Mouse (Mus musculus) hematopoietic stem cell, adult 5-6 weeks (primary cell): ENCODE results near the gene Pifo. TPM values are rescaled to one million over a fixed set of nuclear protein-coding genes. Genes with fewer than 3 reads are reported as not detected.
"Not testable (repeated sequence)": the region's sequence is repeated elsewhere in the genome, so short reads cannot be mapped to it uniquely, and the experiment has no call there.

ENCODE experiments used
- ATAC-seq, 2 experiments: fragments of 125-278 bp in 1 of 2; replicated peaks in 1 of 2; 2 replicates each; pipeline ENCODE4 v1.8.0; 2016 to 2017; ENCODE audit warnings: inconsistent platforms in 2 of 2, mild to moderate bottlenecking in 2 of 2, moderate number of reproducible peaks in 2 of 2, low read depth in 1 of 2, moderate TSS enrichment in 1 of 2; ENCODE audit not compliant: low FRiP score in 2 of 2, poor library complexity in 2 of 2, severe bottlenecking in 2 of 2, insufficient read depth in 1 of 2, low TSS enrichment in 1 of 2
- total RNA-seq: library from RNA; stranded (forward); fragments of 172-1452, 232-1000 nt; gene quantifications from 2 replicates; pipeline ENCODE4 v1.2.3, GENCODE M21; 2017

Pifo gene
- total RNA-seq: not detected in 2 replicates

- ATAC-seq: no peak
Measured at GRCm38 (mm10) chr3:106014546-106014945, at the start of gene Pifo. TSS of gene Pifo (minus strand) at chr3:106014646.

GRCm38 (mm10) chr3:106057966-106058365 is 43.5 kb upstream of the Pifo start:
- no peak for ATAC-seq

GRCm38 (mm10) chr3:106051896-106052295 is 37.5 kb upstream of the Pifo start:
- no peak for ATAC-seq

- no peak for ATAC-seq
Measured at GRCm38 (mm10) chr3:106040306-106040705, 25.9 kb upstream of the Pifo start.

- peak; percentile 95 to 96 for ATAC-seq
Measured at GRCm38 (mm10) chr3:106032781-106033180, 18.3 kb upstream of the Pifo start, which contains the start of gene Chil5. TSS of gene Chil5 (minus strand) at chr3:106032814.

- ATAC-seq: no peak
Measured at GRCm38 (mm10) chr3:106024135-106024534, 9.7 kb upstream of the Pifo start.

- ATAC-seq: 0 out of 4 replicates have a peak, but pooled peaks of 1 of the 2 experiments have one; percentile 46
Measured at GRCm38 (mm10) chr3:106021840-106022239, 7.4 kb upstream of the Pifo start.

- ATAC-seq: not testable (repeated sequence)
Measured at GRCm38 (mm10) chr3:106003360-106003759, 11.1 kb downstream of the Pifo start.

GRCm38 (mm10) chr3:106001416-106002370 is 12.8 kb downstream of the Pifo start:
- peak; percentile 95 to 97 for ATAC-seq

- peak; percentile 24 to 33; a peak in 2 of 4 replicates for ATAC-seq
Measured at GRCm38 (mm10) chr3:106000707-106001375, 13.6 kb downstream of the Pifo start.

GRCm38 (mm10) chr3:105994730-105995129 is 19.7 kb downstream of the Pifo start:
- peak; percentile 58 to 74 for ATAC-seq

- ATAC-seq: peak in 1 of 2 experiments; percentile 44; a peak in 1 of 4 replicates
Measured at GRCm38 (mm10) chr3:105991653-105992283, 22.7 kb downstream of the Pifo start.

- not testable (repeated sequence) for ATAC-seq
Measured at GRCm38 (mm10) chr3:105989611-105990010, 24.8 kb downstream of the Pifo start.

GRCm38 (mm10) chr3:105974174-105974573 is 40.3 kb downstream of the Pifo start:
- peak; percentile 42 to 79; a peak in 2 of 4 replicates for ATAC-seq

- ATAC-seq: no peak
Measured at GRCm38 (mm10) chr3:105973411-105973810, 41.0 kb downstream of the Pifo start, which contains the start of gene Ovgp1. TSS of gene Ovgp1 (plus strand) at chr3:105973711.

GRCm38 (mm10) chr3:105971831-105972446 is 42.5 kb downstream of the Pifo start:
- no peak for ATAC-seq

GRCm38 (mm10) chr3:105960700-105961099 is 53.7 kb downstream of the Pifo start:
- ATAC-seq: no peak
